Mouse (Mus musculus): ENCODE measurements around the gene Slc19a3.

GRCm38 (mm10) chr1:83064851-83065250, 26.6 kb upstream of the Slc19a3 start:
- TF ChIP-seq CTCF (IDR thresholded peaks at IDR 0.05; ENCODE audit: low read depth) = peak; percentile 57
- no peak for TF ChIP-seq EP300 (IDR thresholded peaks at IDR 0.05; ENCODE audit: low read depth)

Data from liver, embryonic 14.5 days (tissue).